Mouse (Mus musculus): Measurements from ENCODE around the gene Slc25a28.

GRCm38 (mm10) chr19:43645508-43645907 lies 29.2 kb downstream of the Slc25a28 start:
- TF ChIP-seq POLR2A (IDR thresholded peaks at IDR 0.05; ENCODE audit: borderline replicate concordance, insufficient read depth, low read length) (no peak), CTCF (IDR thresholded peaks at IDR 0.05; ENCODE audit: borderline replicate concordance, insufficient read depth, low read depth, low read length) (no peak)
